Mouse (Mus musculus): ENCODE results near the gene Psmb4. TPM values are rescaled to one million over a fixed set of nuclear protein-coding genes. Genes with fewer than 3 reads are reported as not detected.

Psmb4 gene
- polyA plus RNA-seq, 2 experiments, result 157 to 190 TPM

GRCm38 (mm10) chr3:94881840-94882239 is 4.9 kb downstream of the Psmb4 start:
- no peaks in the 10 kb centered on the region for H3K9me3 ChIP-seq (ENCODE audit: control insufficient read depth, low read length)
- WGBS (ENCODE audit: insufficient replicate concordance), result 80% methylated on average over 4 of the region's 4 CpGs
- H3K27ac ChIP-seq, result no peak overlapping the region
- TF ChIP-seq CTCF (IDR thresholded peaks at IDR 0.05; ENCODE audit: low read depth), result no peak
- no peak for TF ChIP-seq EP300 (IDR thresholded peaks at IDR 0.05; ENCODE audit: low read depth)
- no peak overlapping the region for H3K4me2 ChIP-seq (ENCODE audit: low read depth)
- H3K4me1 ChIP-seq (replicated peaks; ENCODE audit: control insufficient read depth in 2 of 2, insufficient read depth in 2 of 2, low read length in 1 of 2), result peaks cover 7% of the 10 kb centered on the region in 2 experiments; a peak in 3 of 4 replicates
- ATAC-seq (ENCODE audit: insufficient read depth), result no peak
- no peak for DNase-seq (ENCODE audit: low read depth in 3 of 3, low spot score in 3 of 3)
- no peak overlapping the region for H3K9ac ChIP-seq (replicated peaks)
- H3K36me3 ChIP-seq (replicated peaks; ENCODE audit: control insufficient read depth, insufficient read depth, low read depth), result peaks cover 57% of the 10 kb centered on the region
- no peak overlapping the region for H3K4me3 ChIP-seq (ENCODE audit: insufficient read depth in 1 of 2, low read depth in 2 of 2, low read length in 2 of 2)
- no peaks in the 10 kb centered on the region for H3K27me3 ChIP-seq (ENCODE audit: control insufficient read depth, insufficient read depth, low read length)

DNA sequence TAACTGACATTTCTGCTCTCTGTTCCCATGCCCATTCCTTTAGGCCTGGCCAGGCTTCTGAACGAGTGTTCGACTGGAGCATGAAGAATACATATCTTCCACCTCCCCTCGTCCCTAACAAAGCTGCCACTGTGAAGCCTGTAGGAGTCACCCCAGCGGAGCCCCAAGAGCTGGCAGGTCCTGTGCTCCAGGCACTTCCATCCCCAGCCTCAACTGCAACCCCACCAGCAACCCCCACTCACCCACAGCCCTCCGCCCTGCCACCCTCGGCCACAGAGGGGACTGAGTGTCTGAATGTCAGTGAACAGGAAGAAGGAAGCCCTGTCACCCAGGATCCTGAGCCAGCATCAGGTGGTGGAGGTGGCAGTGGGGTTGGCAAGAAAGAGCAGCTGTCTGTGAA is 8.1 kb downstream of the Psmb4 start:
- H3K9ac ChIP-seq (replicated peaks), result no peak overlapping the region
- no peaks in the 10 kb centered on the region for H3K9me3 ChIP-seq (ENCODE audit: control insufficient read depth, low read length)
- TF ChIP-seq EP300 (IDR thresholded peaks at IDR 0.05; ENCODE audit: low read depth), result no peak
- no peak for TF ChIP-seq CTCF (IDR thresholded peaks at IDR 0.05; ENCODE audit: low read depth)
- no peak for ATAC-seq (ENCODE audit: insufficient read depth)
- DNase-seq (ENCODE audit: low read depth in 3 of 3, low spot score in 3 of 3), result no peak
- no peak overlapping the region for H3K4me2 ChIP-seq (ENCODE audit: low read depth)
- H3K27me3 ChIP-seq (ENCODE audit: control insufficient read depth, insufficient read depth, low read length), result no peaks in the 10 kb centered on the region
- H3K36me3 ChIP-seq (replicated peaks; ENCODE audit: control insufficient read depth, insufficient read depth, low read depth), result peaks cover 62% of the 10 kb centered on the region
- H3K4me1 ChIP-seq (replicated peaks; ENCODE audit: control insufficient read depth in 2 of 2, insufficient read depth in 2 of 2, low read length in 1 of 2), result no peaks in the 10 kb centered on the region
- H3K4me3 ChIP-seq (ENCODE audit: insufficient read depth in 1 of 2, low read depth in 2 of 2, low read length in 2 of 2), result no peak overlapping the region
- WGBS (ENCODE audit: insufficient replicate concordance), result 72% methylated on average over 6 of the region's 6 CpGs
- no peak overlapping the region for H3K27ac ChIP-seq

- Histone ChIP-seq H3K4me2 (ENCODE audit: low read depth) (no peak overlapping the region), H3K4me1 (replicated peaks; ENCODE audit: control insufficient read depth in 2 of 2, insufficient read depth in 2 of 2, low read length in 1 of 2) (no peaks in the 10 kb centered on the region), H3K9ac (replicated peaks) (no peak overlapping the region), H3K36me3 (replicated peaks; ENCODE audit: control insufficient read depth, insufficient read depth, low read depth) (peaks cover 37% of the 10 kb centered on the region), H3K27ac (no peak overlapping the region), H3K27me3 (ENCODE audit: control insufficient read depth, insufficient read depth, low read length) (no peaks in the 10 kb centered on the region), H3K9me3 (ENCODE audit: control insufficient read depth, low read length) (no peaks in the 10 kb centered on the region), H3K4me3 (ENCODE audit: insufficient read depth in 1 of 2, low read depth in 2 of 2, low read length in 2 of 2) (no peak overlapping the region)
- 82% methylated on average over 3 of the region's 3 CpGs for WGBS (ENCODE audit: insufficient replicate concordance)
- no peak for TF ChIP-seq CTCF (IDR thresholded peaks at IDR 0.05; ENCODE audit: low read depth)
- no peak for TF ChIP-seq EP300 (IDR thresholded peaks at IDR 0.05; ENCODE audit: low read depth)
- DNase-seq (ENCODE audit: low read depth in 3 of 3, low spot score in 3 of 3) (no peak), ATAC-seq (ENCODE audit: insufficient read depth) (no peak)
Measured at GRCm38 (mm10) chr3:94869011-94869410, 17.8 kb downstream of the Psmb4 start.

DNA sequence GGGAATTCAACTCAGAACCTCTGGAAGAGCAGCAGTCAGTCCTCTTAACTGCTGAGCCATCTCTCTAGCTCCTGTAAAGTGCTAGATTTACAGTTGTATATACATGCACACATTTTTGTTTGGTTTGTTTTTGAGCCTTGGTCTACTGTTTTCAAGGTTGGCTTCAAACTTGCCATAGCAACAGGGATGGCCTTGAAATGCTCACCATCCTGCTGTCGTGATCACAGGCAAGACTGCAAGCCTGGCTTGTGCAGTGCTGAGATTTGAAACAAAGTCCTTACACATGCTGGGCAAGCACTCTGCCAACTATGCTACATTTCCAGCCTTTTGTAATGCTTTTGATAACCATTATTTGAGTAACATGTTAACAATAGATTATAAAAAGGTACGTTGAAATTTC is 27.3 kb downstream of the Psmb4 start:
- no peak overlapping the region for H3K27ac ChIP-seq
- ATAC-seq (ENCODE audit: insufficient read depth), result no peak
- H3K4me2 ChIP-seq (ENCODE audit: low read depth), result no peak overlapping the region
- 78% methylated on average over 2 of the region's 2 CpGs for WGBS (ENCODE audit: insufficient replicate concordance)
- H3K9ac ChIP-seq (replicated peaks), result no peak overlapping the region
- peaks cover 14% of the 10 kb centered on the region for H3K36me3 ChIP-seq (replicated peaks; ENCODE audit: control insufficient read depth, insufficient read depth, low read depth)
- TF ChIP-seq EP300 (IDR thresholded peaks at IDR 0.05; ENCODE audit: low read depth) (no peak), CTCF (IDR thresholded peaks at IDR 0.05; ENCODE audit: low read depth) (no peak)
- DNase-seq (ENCODE audit: low read depth in 3 of 3, low spot score in 3 of 3), result no peak
- no peak overlapping the region for H3K4me3 ChIP-seq (ENCODE audit: insufficient read depth in 1 of 2, low read depth in 2 of 2, low read length in 2 of 2)
- no peaks in the 10 kb centered on the region for H3K9me3 ChIP-seq (ENCODE audit: control insufficient read depth, low read length)
- no peaks in the 10 kb centered on the region for H3K4me1 ChIP-seq (replicated peaks; ENCODE audit: control insufficient read depth in 2 of 2, insufficient read depth in 2 of 2, low read length in 1 of 2)
- no peaks in the 10 kb centered on the region for H3K27me3 ChIP-seq (ENCODE audit: control insufficient read depth, insufficient read depth, low read length)

DNA sequence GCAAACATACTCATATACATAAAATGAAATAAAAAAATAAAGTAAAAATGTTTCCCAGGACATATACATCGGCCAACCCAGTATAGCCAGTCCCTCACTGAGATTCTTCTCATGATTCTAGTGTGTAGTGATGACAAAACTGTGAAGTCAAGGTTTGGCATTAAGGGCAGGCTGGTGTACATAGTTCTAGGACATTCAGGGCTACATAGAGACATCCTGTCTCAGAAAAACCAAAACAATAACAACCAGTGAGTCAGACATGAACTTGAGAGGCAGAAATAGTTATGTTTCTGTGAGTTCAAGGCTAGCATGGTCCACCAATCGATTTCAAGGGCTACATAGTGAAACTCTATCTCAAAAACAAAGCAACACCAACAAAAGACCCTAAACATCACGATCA is 34.5 kb downstream of the Psmb4 start:
- TF ChIP-seq EP300 (IDR thresholded peaks at IDR 0.05; ENCODE audit: low read depth), result no peak
- no peak for TF ChIP-seq CTCF (IDR thresholded peaks at IDR 0.05; ENCODE audit: low read depth)
- Histone ChIP-seq H3K4me1 (replicated peaks; ENCODE audit: control insufficient read depth in 2 of 2, insufficient read depth in 2 of 2, low read length in 1 of 2) (no peaks in the 10 kb centered on the region), H3K36me3 (replicated peaks; ENCODE audit: control insufficient read depth, insufficient read depth, low read depth) (peaks cover 6% of the 10 kb centered on the region), H3K27ac (no peak overlapping the region), H3K9ac (replicated peaks) (no peak overlapping the region), H3K27me3 (ENCODE audit: control insufficient read depth, insufficient read depth, low read length) (no peaks in the 10 kb centered on the region), H3K9me3 (ENCODE audit: control insufficient read depth, low read length) (no peaks in the 10 kb centered on the region), H3K4me3 (ENCODE audit: insufficient read depth in 1 of 2, low read depth in 2 of 2, low read length in 2 of 2) (no peak overlapping the region), H3K4me2 (ENCODE audit: low read depth) (no peak overlapping the region)
- ATAC-seq (ENCODE audit: insufficient read depth) (no peak), DNase-seq (ENCODE audit: low read depth in 3 of 3, low spot score in 3 of 3) (no peak)
- WGBS (ENCODE audit: insufficient replicate concordance), result 65% methylated on average over 3 of the region's 3 CpGs
